ENCODE assay signal across 9 mouse cellular contexts in the genomic region with DNA sequence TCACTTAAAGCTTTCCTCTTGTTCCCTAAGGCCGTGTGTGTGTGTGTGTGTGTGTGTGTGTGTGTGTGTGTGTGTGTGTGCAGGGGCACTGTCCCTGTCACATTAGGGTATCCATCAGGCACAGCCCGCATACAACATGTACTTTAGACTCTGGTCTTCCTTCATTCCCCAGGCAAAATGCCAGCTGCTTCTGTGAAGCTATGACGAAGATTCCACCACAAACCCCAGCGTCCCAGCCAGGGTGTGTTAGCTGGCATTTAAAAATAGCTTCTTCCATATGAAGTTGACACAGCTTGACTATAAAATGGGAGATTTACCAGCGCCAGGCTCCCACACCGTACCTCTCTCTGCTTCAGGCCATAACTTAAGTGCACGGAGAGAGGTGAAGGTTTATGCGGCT.
A peak's percentile ranks its signal among the peaks of the same experiment; 100 is the strongest.
DNase-seq lines count a peak whose midpoint lies in the region; ATAC-seq and TF ChIP-seq lines count a peak whose summit lies in the region.
"Had no signal": no experiment of that assay in that cellular context is flagged by ENCODE, and none has a peak within 500 bp of the region (broad histone marks: within the 10 kb centered on the region; RNA-seq: fewer than 3 reads in every experiment).

No protein-coding gene starts in this region.

- TF ChIP-seq POLR2A in cerebellum, adult 2 months (IDR thresholded peaks at IDR 0.05; ENCODE audit: borderline replicate concordance, insufficient read depth, low read length), result no peak

- H3K4me3 ChIP-seq in neural tube, embryonic 13.5 days, result no peak overlapping the region
- no peak overlapping the region for H3K4me3 ChIP-seq in liver, embryonic 14.5 days (ENCODE audit: insufficient read depth in 1 of 2, low read depth in 2 of 2, low read length in 2 of 2)
- H3K4me3 ChIP-seq in stomach, postnatal 0 days (ENCODE audit: low read depth, low read length), result no peak overlapping the region
- no peak overlapping the region for H3K4me3 ChIP-seq in cerebellum, adult 2 months (replicated peaks; ENCODE audit: insufficient read depth, low read depth, low read length)
- H3K4me3 ChIP-seq: limb, embryonic 12.5 days had no signal

- 0 out of 2 replicates have a peak, but pooled peaks cover 6% of the 10 kb centered on the region for H3K36me3 ChIP-seq in neural tube, embryonic 13.5 days
- H3K36me3 ChIP-seq in liver, embryonic 14.5 days (replicated peaks; ENCODE audit: control insufficient read depth, insufficient read depth, low read depth), result no peaks in the 10 kb centered on the region
- H3K36me3 ChIP-seq in stomach, postnatal 0 days (ENCODE audit: control insufficient read depth, insufficient read depth, low read length), result peaks cover 4% of the 10 kb centered on the region; the same call in 1 of the 2 replicates

- no peak overlapping the region for H3K4me2 ChIP-seq in neural tube, embryonic 13.5 days
- H3K4me2 ChIP-seq in liver, embryonic 14.5 days (ENCODE audit: low read depth), result no peak overlapping the region
- H3K4me2 ChIP-seq in stomach, postnatal 0 days (replicated peaks; ENCODE audit: low read depth), result no peak overlapping the region
- H3K4me2 ChIP-seq: limb, embryonic 12.5 days had no signal

- H3K9me3 ChIP-seq in neural tube, embryonic 13.5 days, result no peaks in the 10 kb centered on the region
- H3K9me3 ChIP-seq in liver, embryonic 14.5 days (ENCODE audit: control insufficient read depth, low read length), result no peaks in the 10 kb centered on the region
- no peaks in the 10 kb centered on the region for H3K9me3 ChIP-seq in stomach, postnatal 0 days (ENCODE audit: control insufficient read depth, low read length)
- H3K9me3 ChIP-seq: limb, embryonic 12.5 days had no signal

- TF ChIP-seq CTCF in liver, embryonic 14.5 days (IDR thresholded peaks at IDR 0.05; ENCODE audit: low read depth), result no peak
- no peak for TF ChIP-seq CTCF in stomach, postnatal 0 days (IDR thresholded peaks at IDR 0.05; ENCODE audit: low read depth)
- no peak for TF ChIP-seq CTCF in cerebellum, adult 2 months (IDR thresholded peaks at IDR 0.05; ENCODE audit: borderline replicate concordance, insufficient read depth, low read depth, low read length)

- ATAC-seq in neural tube, embryonic 13.5 days (ENCODE audit: low read depth), result no peak; the same call in 1 of the 2 replicates
- ATAC-seq in liver, embryonic 14.5 days (ENCODE audit: insufficient read depth), result no peak
- ATAC-seq in stomach, postnatal 0 days (ENCODE audit: low FRiP score, low TSS enrichment), result peak; percentile 61; the same call in 1 of the 2 replicates

- H3K27me3 ChIP-seq in neural tube, embryonic 13.5 days, result no peaks in the 10 kb centered on the region
- H3K27me3 ChIP-seq in liver, embryonic 14.5 days (ENCODE audit: control insufficient read depth, insufficient read depth, low read length), result no peaks in the 10 kb centered on the region
- no peaks in the 10 kb centered on the region for H3K27me3 ChIP-seq in stomach, postnatal 0 days (ENCODE audit: control insufficient read depth, insufficient read depth, low read length)
- H3K27me3 ChIP-seq in cerebellum, adult 2 months (ENCODE audit: control insufficient read depth, insufficient read depth, low read length), result no peaks in the 10 kb centered on the region
- H3K27me3 ChIP-seq: limb, embryonic 12.5 days had no signal

- H3K4me1 ChIP-seq in neural tube, embryonic 13.5 days (replicated peaks), result 0 out of 2 replicates have a peak, but pooled peaks cover 14% of the 10 kb centered on the region
- peaks cover 45 to 52% of the 10 kb centered on the region in 2 experiments for H3K4me1 ChIP-seq in liver, embryonic 14.5 days (replicated peaks; ENCODE audit: control insufficient read depth in 2 of 2, insufficient read depth in 2 of 2, low read length in 1 of 2)
- peaks cover 4% of the 10 kb centered on the region for H3K4me1 ChIP-seq in stomach, postnatal 0 days (replicated peaks; ENCODE audit: control insufficient read depth, insufficient read depth)
- no peaks in the 10 kb centered on the region for H3K4me1 ChIP-seq in cerebellum, adult 2 months (ENCODE audit: control insufficient read depth, insufficient read depth, low read length)

- WGBS in neural tube, embryonic 13.5 days, result 76% methylated on average over 8 of the region's 8 CpGs
- 75% methylated on average over 8 of the region's 8 CpGs for WGBS in liver, embryonic 14.5 days (ENCODE audit: insufficient replicate concordance)
- WGBS in stomach, postnatal 0 days, result 48% methylated on average over 8 of the region's 8 CpGs
- WGBS in cerebellum, adult 2 months, result 59% methylated on average over 8 of the region's 8 CpGs

- no peak for TF ChIP-seq EP300 in liver, embryonic 14.5 days (IDR thresholded peaks at IDR 0.05; ENCODE audit: low read depth)
- no peak for TF ChIP-seq EP300 in stomach, postnatal 0 days (optimal IDR thresholded peaks at IDR 0.05)

- no peak overlapping the region for H3K9ac ChIP-seq in neural tube, embryonic 13.5 days
- no peak overlapping the region for H3K9ac ChIP-seq in liver, embryonic 14.5 days (replicated peaks)
- no peak overlapping the region for H3K9ac ChIP-seq in stomach, postnatal 0 days (ENCODE audit: low read length)
- H3K9ac ChIP-seq: limb, embryonic 12.5 days had no signal

- peak overlapping the region; percentile 38; the same call in 1 of the 2 replicates for H3K27ac ChIP-seq in neural tube, embryonic 13.5 days (replicated peaks)
- peak overlapping the region; percentile 90 for H3K27ac ChIP-seq in liver, embryonic 14.5 days
- H3K27ac ChIP-seq in stomach, postnatal 0 days (replicated peaks), result peak overlapping the region; percentile 69
- no peak overlapping the region for H3K27ac ChIP-seq in cerebellum, adult 2 months (ENCODE audit: insufficient read depth, low read length)

- DNase-seq in neural tube, embryonic 10.5 days (ENCODE audit: extremely low spot score, low spot score), result no peak
- peak; percentile 81 to 92 for DNase-seq in frontal cortex, postnatal 36 days (ENCODE audit: low spot score in 2 of 2)
- peak; percentile 70 for DNase-seq in kidney, adult 9 months
- DNase-seq in liver, embryonic 14.5 days (ENCODE audit: low read depth in 3 of 3, low spot score in 3 of 3), result no peak
- DNase-seq in stomach, postnatal 0 days (ENCODE audit: low spot score), result peak; percentile 36
- no peak for DNase-seq in cerebellum, adult 2 months
- no peak for DNase-seq in natural killer cell, adult 2 months (ENCODE audit: low spot score in 2 of 2)

Comparison
In these comparisons a context has a peak if more than half of its experiments do, and no peak if none do; other contexts are left out.
1. DNase-seq: peak in frontal cortex, postnatal 36 days (2 of 2), kidney, adult 9 months (single experiment) and stomach, postnatal 0 days (single experiment); none in neural tube, embryonic 10.5 days (single experiment), liver, embryonic 14.5 days (0 of 3), cerebellum, adult 2 months (0 of 2) and natural killer cell, adult 2 months (0 of 2).